Mouse (Mus musculus): ENCODE data around the gene Gm4131.

GRCm38 (mm10) chr14:62468119-62468752 is 98.5 kb downstream of the Gm4131 start:
- TF ChIP-seq EP300 (optimal IDR thresholded peaks at IDR 0.05) (no peak), CTCF (IDR thresholded peaks at IDR 0.05; ENCODE audit: low read depth) (no peak)

All from stomach, postnatal 0 days (tissue).